Mouse (Mus musculus) testis, adult 2 months (tissue): ENCODE results near the gene Gm3500. TPM values are rescaled to one million over a fixed set of nuclear protein-coding genes. Genes with fewer than 3 reads are reported as not detected.
"Not testable (repeated sequence)": the region's sequence is repeated elsewhere in the genome, so short reads cannot be mapped to it uniquely, and the experiment has no call there.

Experiments used
- H3K27ac ChIP-seq: fragments of 200-500 bp; 2 replicates; pipeline ENCODE4 v1.5.1; 2012; ENCODE audit warnings: low read depth, low read length; ENCODE audit not compliant: control insufficient read depth, insufficient read depth
- H3K27me3 ChIP-seq: fragments of 200-500 bp; 2 replicates; pipeline ENCODE4 v1.6.1; 2012; ENCODE audit warnings: mild to moderate bottlenecking, low read length, moderate library complexity; ENCODE audit not compliant: control insufficient read depth, insufficient read depth
- H3K36me3 ChIP-seq: fragments of 200-500 bp; 2 replicates; pipeline ENCODE4 v1.6.1; 2012; ENCODE audit warnings: mild to moderate bottlenecking, low read length; ENCODE audit not compliant: control insufficient read depth, insufficient read depth
- H3K4me1 ChIP-seq: fragments of 200-500 bp; 2 replicates; pipeline ENCODE4 v1.6.1; 2012; ENCODE audit warnings: low read length; ENCODE audit not compliant: control insufficient read depth, insufficient read depth
- H3K4me3 ChIP-seq: fragments of 200-500 bp; 2 replicates; pipeline ENCODE4 v1.5.1; 2012; ENCODE audit warnings: low read depth, mild to moderate bottlenecking, low read length, moderate library complexity, mixed read lengths; ENCODE audit not compliant: control insufficient read depth
- polyA plus RNA-seq: library from polyadenylated mRNA; depleted of rRNA; stranded (reverse); fragments of >200 nt; gene quantifications from 2 replicates; pipeline ENCODE4 v1.2.3, GENCODE M21; 2012; rRNA removed

The Gm3500 gene
- polyA plus RNA-seq = 0.05 and 0.23 TPM in 2 replicates

GRCm38 (mm10) chr14:5388949-5389348 is at the start of gene Gm3500:
Gene Gm3500 (minus strand): TSS chr14:5389049.
- H3K27me3 ChIP-seq, H3K36me3 ChIP-seq, H3K4me1 ChIP-seq, H3K4me3 ChIP-seq, H3K27ac ChIP-seq: not testable (repeated sequence)

DNA sequence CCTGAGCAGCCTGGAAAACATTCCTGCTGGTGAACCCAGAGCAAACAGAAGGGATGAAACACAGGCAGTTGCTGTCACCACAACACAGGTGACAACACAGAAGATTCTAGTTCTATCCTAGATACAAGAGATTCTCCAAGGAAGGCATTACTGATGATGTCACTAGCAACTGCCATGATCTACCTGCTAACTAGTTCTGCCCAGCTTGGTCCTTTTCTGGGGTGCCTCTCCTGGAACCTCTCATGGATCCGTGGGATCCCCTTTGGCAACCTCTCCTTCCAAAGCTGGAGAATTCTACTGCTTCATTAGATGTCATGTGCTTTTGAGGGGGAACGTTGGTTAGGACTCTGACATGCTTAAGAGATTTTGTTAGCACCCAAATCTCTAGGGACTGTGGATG is 54.0 kb downstream of the Gm3500 start, which contains the start of gene Gm3542:
Gm3542 (minus strand) TSS at position 101 of the 400 bp plus-strand sequence.
- not testable (repeated sequence) for H3K4me1 ChIP-seq, H3K36me3 ChIP-seq, H3K27ac ChIP-seq, H3K4me3 ChIP-seq, H3K27me3 ChIP-seq

Other genes with a start within 250 kb of the Gm3500 start
- gene Gm3317, start 224.5 kb downstream of the Gm3500 start, polyA plus RNA-seq = not detected in 2 replicates
- gene Gm8271, start 203.3 kb downstream of the Gm3500 start, polyA plus RNA-seq = not detected in 2 replicates
- 1.6 and 1.9 TPM in 2 replicates for gene Gm3526, start 128.5 kb downstream of the Gm3500 start, polyA plus RNA-seq
- gene Gm3542, start 54.1 kb downstream of the Gm3500 start, polyA plus RNA-seq = 0.94 and 1.3 TPM in 2 replicates
- 2.2 and 2.4 TPM in 2 replicates for gene Gm3194, start 66.4 kb upstream of the Gm3500 start, polyA plus RNA-seq
- gene Gm8246, start 88.8 kb upstream of the Gm3500 start, polyA plus RNA-seq = 0.31 and 0.65 TPM in 2 replicates
- gene Gm3187, start 95.2 kb upstream of the Gm3500 start, polyA plus RNA-seq = not detected in 2 replicates
- 1.1 and 1.3 TPM in 2 replicates for gene Gm3488, start 112.6 kb upstream of the Gm3500 start, polyA plus RNA-seq
- gene Gm3532, start 149.4 kb upstream of the Gm3500 start, polyA plus RNA-seq = 0.23 and 0.26 TPM in 2 replicates
- not detected in 2 replicates for gene Gm8265, start 244.0 kb upstream of the Gm3500 start, polyA plus RNA-seq